Mouse (Mus musculus): ENCODE measurements at regions not wholly inside any gene's neighbourhood (a gene's known extent, or its start where the extent isn't known, plus 50 kb on each side); places are given as distances from the start of the nearest gene placed in this dataset.

DNA sequence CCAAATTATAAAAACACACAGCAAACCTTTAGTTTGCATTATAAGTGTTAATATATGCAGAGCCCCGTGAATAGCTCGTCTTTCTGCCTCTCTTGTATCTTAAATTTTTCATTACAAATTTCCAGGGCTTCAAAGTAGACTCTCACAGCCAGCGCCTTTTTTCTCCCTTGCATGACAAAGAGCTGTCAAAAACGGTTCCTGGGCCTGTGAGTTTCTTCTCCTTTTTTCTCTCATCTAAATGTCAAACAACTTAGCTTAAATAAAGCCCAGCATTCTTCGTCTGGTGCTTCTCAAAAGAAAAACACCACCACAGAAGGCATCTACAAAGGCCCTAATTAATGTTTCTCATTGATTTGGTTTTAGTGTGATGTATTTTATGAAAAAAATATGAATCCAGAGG lies 219.7 kb downstream of the Insc start:
- in situ Hi-C loops (cut with MboI; ENCODE audit: low pct_ligation_motif_present, low pct_unique_long_range_greater_than_20kb, low sequenced_read_pairs): no loop called here
- TF ChIP-seq HCFC1 (IDR thresholded peaks at IDR 0.05; ENCODE audit: low read depth, low read length) (no peak), TCF12 (IDR thresholded peaks at IDR 0.05; ENCODE audit: low read depth, low read length) (no peak), ZMIZ1 (IDR thresholded peaks at IDR 0.05; ENCODE audit: low read depth, low read length) (no peak)
- no peaks in the 10 kb centered on the region for H3K36me3 ChIP-seq (replicated peaks in 1 of 2; ENCODE audit: control insufficient read depth in 1 of 2, insufficient read depth in 1 of 2, low read length in 1 of 2)
- H3K9me3 ChIP-seq (replicated peaks; ENCODE audit: low read length): no peaks in the 10 kb centered on the region
- H3K4me2 ChIP-seq (ENCODE audit: insufficient read depth, low read depth, poor library complexity, severe bottlenecking): no peak overlapping the region
- H3K4me1 ChIP-seq (ENCODE audit: control insufficient read depth in 1 of 2, insufficient read depth in 2 of 2): no peaks in the 10 kb centered on the region
- dilution Hi-C loops (cut with MboI; ENCODE audit: extremely low pct_ligation_motif_present, extremely low pct_unique_long_range_greater_than_20kb, low sequenced_read_pairs): no loop called here
- no peaks in the 10 kb centered on the region for H3K79me2 ChIP-seq (replicated peaks; ENCODE audit: control insufficient read depth, extremely low read depth, insufficient read depth, poor library complexity, severe bottlenecking)
- no peak overlapping the region for H3K9ac ChIP-seq (ENCODE audit: insufficient read depth, low read depth)
- H3K27me3 ChIP-seq (replicated peaks): no peaks in the 10 kb centered on the region
- H3K27ac ChIP-seq (ENCODE audit: insufficient read depth, low read depth): no peak overlapping the region
- H3K4me3 ChIP-seq (replicated peaks in 1 of 3; ENCODE audit: low read depth in 2 of 3, low read length in 2 of 3, poor library complexity in 1 of 3): no peak overlapping the region
- DNase-seq (ENCODE audit: extremely low read depth): no peak

DNA sequence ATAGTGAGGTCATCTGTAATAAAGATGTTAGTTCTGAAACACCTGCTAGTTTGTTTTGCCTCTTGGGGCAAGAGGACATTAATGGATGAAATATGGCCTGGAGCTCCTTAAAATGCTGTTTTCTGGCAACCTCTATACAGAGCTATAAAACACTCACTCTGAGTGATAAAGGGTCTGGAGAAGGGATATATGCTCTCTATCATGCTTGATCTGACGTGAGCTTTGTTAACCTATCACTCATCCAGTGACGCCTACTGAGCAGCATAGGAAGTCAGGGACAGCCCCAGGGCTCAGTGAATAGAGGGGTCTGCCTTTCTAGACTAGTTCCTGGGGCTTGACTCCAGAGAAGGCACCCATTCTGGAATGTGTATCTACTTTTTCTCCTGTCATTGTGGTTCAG lies 222.4 kb downstream of the Insc start:
- H3K27me3 ChIP-seq (replicated peaks): no peaks in the 10 kb centered on the region
- H3K4me2 ChIP-seq (ENCODE audit: insufficient read depth, low read depth, poor library complexity, severe bottlenecking): no peak overlapping the region
- no peak for DNase-seq (ENCODE audit: extremely low read depth)
- H3K9ac ChIP-seq (ENCODE audit: insufficient read depth, low read depth): no peak overlapping the region
- no peaks in the 10 kb centered on the region for H3K9me3 ChIP-seq (replicated peaks; ENCODE audit: low read length)
- TF ChIP-seq UBTF (IDR thresholded peaks at IDR 0.05; ENCODE audit: low read depth, low read length) (no peak), TCF12 (IDR thresholded peaks at IDR 0.05; ENCODE audit: low read depth, low read length) (no peak)
- H3K27ac ChIP-seq (ENCODE audit: insufficient read depth, low read depth): no peak overlapping the region
- H3K4me3 ChIP-seq (replicated peaks in 1 of 3; ENCODE audit: low read depth in 2 of 3, low read length in 2 of 3, poor library complexity in 1 of 3): no peak overlapping the region
- no peaks in the 10 kb centered on the region for H3K79me2 ChIP-seq (replicated peaks; ENCODE audit: control insufficient read depth, extremely low read depth, insufficient read depth, poor library complexity, severe bottlenecking)
- H3K4me1 ChIP-seq (ENCODE audit: control insufficient read depth in 1 of 2, insufficient read depth in 2 of 2): no peaks in the 10 kb centered on the region
- H3K36me3 ChIP-seq (replicated peaks in 1 of 2; ENCODE audit: control insufficient read depth in 1 of 2, insufficient read depth in 1 of 2, low read length in 1 of 2): no peaks in the 10 kb centered on the region
- in situ Hi-C loops (cut with MboI; ENCODE audit: low pct_ligation_motif_present, low pct_unique_long_range_greater_than_20kb, low sequenced_read_pairs): no loop called here
- dilution Hi-C loops (cut with MboI; ENCODE audit: extremely low pct_ligation_motif_present, extremely low pct_unique_long_range_greater_than_20kb, low sequenced_read_pairs): no loop called here

DNA sequence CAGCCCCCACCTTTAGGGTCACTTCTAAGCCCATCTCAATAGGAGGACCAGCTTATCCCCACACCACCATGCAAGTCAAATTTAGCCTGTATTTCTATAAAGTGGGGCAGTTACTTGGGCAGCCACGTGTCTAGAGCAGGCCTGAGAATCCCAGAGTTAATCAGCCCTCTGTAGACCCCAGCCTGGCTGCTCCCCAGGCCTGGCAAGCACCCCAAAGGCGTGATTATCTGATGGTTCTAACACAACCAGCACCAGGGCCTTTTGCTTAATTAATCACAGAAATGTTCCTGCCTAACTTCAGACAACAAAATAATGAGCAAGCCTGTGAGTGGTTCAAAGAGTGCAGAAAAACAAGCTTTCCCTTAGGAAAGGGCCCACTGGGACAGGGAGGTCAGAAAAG lies 243.0 kb downstream of the Insc start:
- Histone ChIP-seq H3K4me3 (replicated peaks in 1 of 3; ENCODE audit: low read depth in 2 of 3, low read length in 2 of 3, poor library complexity in 1 of 3) (no peak overlapping the region), H3K79me2 (replicated peaks; ENCODE audit: control insufficient read depth, extremely low read depth, insufficient read depth, poor library complexity, severe bottlenecking) (no peaks in the 10 kb centered on the region), H3K4me1 (ENCODE audit: control insufficient read depth in 1 of 2, insufficient read depth in 2 of 2) (no peaks in the 10 kb centered on the region), H3K36me3 (replicated peaks in 1 of 2; ENCODE audit: control insufficient read depth in 1 of 2, insufficient read depth in 1 of 2, low read length in 1 of 2) (no peaks in the 10 kb centered on the region), H3K9ac (ENCODE audit: insufficient read depth, low read depth) (no peak overlapping the region), H3K9me3 (replicated peaks; ENCODE audit: low read length) (no peaks in the 10 kb centered on the region), H3K4me2 (ENCODE audit: insufficient read depth, low read depth, poor library complexity, severe bottlenecking) (no peak overlapping the region), H3K27me3 (replicated peaks) (no peaks in the 10 kb centered on the region), H3K27ac (ENCODE audit: insufficient read depth, low read depth) (no peak overlapping the region)
- no peak for TF ChIP-seq TBP (conservative IDR thresholded peaks at IDR 0.05; ENCODE audit: low read depth, low read length)
- no peak for TF ChIP-seq ZMIZ1 (IDR thresholded peaks at IDR 0.05; ENCODE audit: low read depth, low read length)
- no peak for TF ChIP-seq SIN3A (IDR thresholded peaks at IDR 0.05; ENCODE audit: low read length)
- TF ChIP-seq POLR2A (IDR thresholded peaks at IDR 0.05; ENCODE audit: low read depth, low read length): no peak
- in situ Hi-C loops (cut with MboI; ENCODE audit: low pct_ligation_motif_present, low pct_unique_long_range_greater_than_20kb, low sequenced_read_pairs): no loop called here
- dilution Hi-C loops (cut with MboI; ENCODE audit: extremely low pct_ligation_motif_present, extremely low pct_unique_long_range_greater_than_20kb, low sequenced_read_pairs): no loop called here
- no peak for DNase-seq (ENCODE audit: extremely low read depth)

DNA sequence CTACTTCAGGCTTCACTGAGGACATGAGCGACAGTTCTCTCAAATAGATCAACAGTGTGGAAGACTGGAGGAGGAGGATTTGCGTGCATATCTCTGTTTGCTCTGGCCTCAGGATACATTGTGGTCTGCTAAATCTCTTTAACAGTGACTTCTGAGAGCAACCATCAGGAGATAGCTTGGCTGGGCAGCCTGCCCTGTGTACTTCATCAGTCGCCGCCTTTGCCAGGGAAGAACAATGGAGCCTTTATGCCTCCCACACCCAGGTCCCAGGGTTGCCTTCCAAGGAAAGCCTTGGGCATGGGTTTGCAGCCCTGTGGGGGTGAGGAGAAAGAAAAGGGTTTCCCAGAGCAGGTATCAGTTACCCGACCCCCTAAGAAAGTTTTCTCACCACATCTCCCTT lies 247.8 kb downstream of the Insc start:
- peaks cover 0 to 9% of the 10 kb centered on the region in 2 experiments; a peak in 1 of 4 replicates for H3K4me1 ChIP-seq (ENCODE audit: control insufficient read depth in 1 of 2, insufficient read depth in 2 of 2)
- TF ChIP-seq E2F4 (IDR thresholded peaks at IDR 0.05; ENCODE audit: insufficient replicate concordance, low read depth, low read length): no peak
- H3K4me3 ChIP-seq (replicated peaks in 1 of 3; ENCODE audit: low read depth in 2 of 3, low read length in 2 of 3, poor library complexity in 1 of 3): no peak overlapping the region
- no peaks in the 10 kb centered on the region for H3K9me3 ChIP-seq (replicated peaks; ENCODE audit: low read length)
- H3K36me3 ChIP-seq (replicated peaks in 1 of 2; ENCODE audit: control insufficient read depth in 1 of 2, insufficient read depth in 1 of 2, low read length in 1 of 2): no peaks in the 10 kb centered on the region
- no peak overlapping the region for H3K4me2 ChIP-seq (ENCODE audit: insufficient read depth, low read depth, poor library complexity, severe bottlenecking)
- no peak for DNase-seq (ENCODE audit: extremely low read depth)
- dilution Hi-C loops (cut with MboI; ENCODE audit: extremely low pct_ligation_motif_present, extremely low pct_unique_long_range_greater_than_20kb, low sequenced_read_pairs): no loop called here
- H3K79me2 ChIP-seq (replicated peaks; ENCODE audit: control insufficient read depth, extremely low read depth, insufficient read depth, poor library complexity, severe bottlenecking): no peaks in the 10 kb centered on the region
- no peak overlapping the region for H3K9ac ChIP-seq (ENCODE audit: insufficient read depth, low read depth)
- in situ Hi-C loops (cut with MboI; ENCODE audit: low pct_ligation_motif_present, low pct_unique_long_range_greater_than_20kb, low sequenced_read_pairs): no loop called here
- H3K27ac ChIP-seq (ENCODE audit: insufficient read depth, low read depth): no peak overlapping the region
- H3K27me3 ChIP-seq (replicated peaks): no peaks in the 10 kb centered on the region

All from CH12.LX (cell line).